Mouse (Mus musculus) MEL (cell line): ENCODE data around the gene Prm3. TPM values are rescaled to one million over a fixed set of nuclear protein-coding genes. Genes with fewer than 3 reads are reported as not detected.

Experiments used
- DNase-seq: peaks from one replicate; pipeline ENCODE4 v3.0.0; 2011; ENCODE audit warnings: low read depth, low spot score
- H3K27ac ChIP-seq: 2 replicates; pipeline ENCODE4 v1.5.1; 2012; ENCODE audit warnings: low read depth, mild to moderate bottlenecking, control low read depth, low read length, moderate library complexity; ENCODE audit not compliant: control insufficient read depth
- H3K27me3 ChIP-seq, 2 experiments: fragments of 150-350 bp in 1 of 2; sonication (generic) in 1 of 2; 2 replicates each; pipeline ENCODE4 v1.6.1; 2012; ENCODE audit warnings: low read length in 2 of 2, mild to moderate bottlenecking in 2 of 2, improper control_type of control experiment in 1 of 2, moderate library complexity in 1 of 2; ENCODE audit not compliant: insufficient read depth in 2 of 2, control insufficient read depth in 1 of 2
- H3K36me3 ChIP-seq, 2 experiments: 2 replicates each; pipeline ENCODE4 v1.6.1; 2012 to 2014; ENCODE audit warnings: low read length in 2 of 2, improper control_type of control experiment in 1 of 2, inconsistent platforms in 1 of 2, mild to moderate bottlenecking in 1 of 2; ENCODE audit not compliant: insufficient read depth in 2 of 2, control insufficient read depth in 1 of 2
- H3K4me1 ChIP-seq, 2 experiments: fragments of 150-350 bp in 1 of 2; sonication (generic) in 1 of 2; 2 replicates each; pipeline ENCODE4 v1.6.1; 2012; ENCODE audit warnings: low read length in 2 of 2, improper control_type of control experiment in 1 of 2, mild to moderate bottlenecking in 1 of 2; ENCODE audit not compliant: insufficient read depth in 2 of 2, control insufficient read depth in 1 of 2
- H3K4me3 ChIP-seq, 2 experiments: fragments of 150-350 bp in 1 of 2; sonication (generic) in 1 of 2; 2 replicates each; pipeline ENCODE4 v1.5.1; 2012; ENCODE audit warnings: low read depth in 2 of 2, low read length in 2 of 2, mild to moderate bottlenecking in 2 of 2, moderate library complexity in 2 of 2, control low read depth in 1 of 2, improper control_type of control experiment in 1 of 2; ENCODE audit not compliant: control insufficient read depth in 1 of 2, insufficient read depth in 1 of 2
- H3K79me2 ChIP-seq: 2 replicates; pipeline ENCODE4 v1.6.1; 2012; ENCODE audit warnings: mild to moderate bottlenecking, low read length, moderate library complexity; ENCODE audit not compliant: control insufficient read depth, poor library complexity, insufficient read depth
- H3K9ac ChIP-seq: 2 replicates; pipeline ENCODE4 v1.6.1; 2012; ENCODE audit warnings: low read depth, mild to moderate bottlenecking, control low read depth, low read length, moderate library complexity; ENCODE audit not compliant: control insufficient read depth, poor library complexity, severe bottlenecking
- H3K9me3 ChIP-seq: fragments of 150-350 bp; sonication (generic); replicated peaks from 2 replicates; pipeline ENCODE4 v1.6.1; 2012; ENCODE audit warnings: mild to moderate bottlenecking, low read length, improper control_type of control experiment, moderate library complexity; ENCODE audit not compliant: insufficient read depth
- BHLHE40 ChIP-seq: IDR thresholded peaks from 2 replicates; pipeline ENCODE4 v1.6.1; 2012; ENCODE audit warnings: low read depth, mild to moderate bottlenecking, inconsistent platforms, low read length, improper control_type of control experiment, borderline replicate concordance
- CHD1 ChIP-seq: IDR thresholded peaks from 2 replicates; pipeline ENCODE4 v1.6.1; 2012; ENCODE audit warnings: low read depth, mild to moderate bottlenecking, inconsistent platforms, low read length, improper control_type of control experiment
- CHD2 ChIP-seq: IDR thresholded peaks from 2 replicates; pipeline ENCODE4 v1.6.1; 2011; ENCODE audit warnings: low read length, improper control_type of control experiment
- E2F4 ChIP-seq: IDR thresholded peaks from 2 replicates; pipeline ENCODE4 v1.6.1; 2011; ENCODE audit warnings: low read depth, low read length, improper control_type of control experiment, borderline replicate concordance
- ELF1 ChIP-seq: IDR thresholded peaks from 2 replicates; pipeline ENCODE4 v1.6.1; 2014; ENCODE audit warnings: low read depth, mild to moderate bottlenecking, inconsistent platforms, low read length, improper control_type of control experiment, moderate library complexity
- EP300 ChIP-seq, 2 experiments: IDR thresholded peaks; 2 replicates each; pipeline ENCODE4 v1.6.1; 2011; ENCODE audit warnings: improper control_type of control experiment in 2 of 2, low read length in 2 of 2, low read depth in 1 of 2, mild to moderate bottlenecking in 1 of 2
- ETS1 ChIP-seq: IDR thresholded peaks from 2 replicates; pipeline ENCODE4 v1.6.1; 2012; ENCODE audit warnings: low read depth, mild to moderate bottlenecking, inconsistent platforms, low read length, improper control_type of control experiment, moderate library complexity
- GABPA ChIP-seq: IDR thresholded peaks from 2 replicates; pipeline ENCODE4 v1.6.1; 2012; ENCODE audit warnings: low read depth, mild to moderate bottlenecking, inconsistent platforms, low read length, improper control_type of control experiment, moderate library complexity
- GATA1 ChIP-seq: IDR thresholded peaks from 2 replicates; pipeline ENCODE4 v1.6.1; 2011; ENCODE audit warnings: low read depth, low read length, improper control_type of control experiment
- JUND ChIP-seq: IDR thresholded peaks from 2 replicates; pipeline ENCODE4 v1.6.1; 2011; ENCODE audit warnings: low read depth, mild to moderate bottlenecking, improper control_type of control experiment, low read length
- KAT2A ChIP-seq: conservative IDR thresholded peaks from 2 replicates; pipeline ENCODE4 v1.6.1; 2012; ENCODE audit warnings: low read depth, low read length, improper control_type of control experiment, inconsistent platforms
- MAZ ChIP-seq: IDR thresholded peaks from 2 replicates; pipeline ENCODE4 v1.6.1; 2012; ENCODE audit warnings: low read depth, mild to moderate bottlenecking, inconsistent platforms, low read length, improper control_type of control experiment
- MEF2A ChIP-seq: IDR thresholded peaks from 2 replicates; pipeline ENCODE4 v1.6.1; 2014; ENCODE audit warnings: low read depth, mild to moderate bottlenecking, inconsistent platforms, low read length, improper control_type of control experiment; ENCODE audit not compliant: poor library complexity, insufficient replicate concordance, severe bottlenecking; ENCODE audit errors: extremely low read depth
- MXI1 ChIP-seq: IDR thresholded peaks from 2 replicates; pipeline ENCODE4 v1.6.1; 2011; ENCODE audit warnings: mild to moderate bottlenecking, low read depth, low read length, improper control_type of control experiment
- MYC ChIP-seq: IDR thresholded peaks from 2 replicates; pipeline ENCODE4 v1.6.1; 2011; ENCODE audit warnings: low read depth, mild to moderate bottlenecking, low read length, improper control_type of control experiment, moderate library complexity
- NELFE ChIP-seq: IDR thresholded peaks from 2 replicates; pipeline ENCODE4 v1.6.1; 2011; ENCODE audit warnings: low read depth, low read length, improper control_type of control experiment
- NRF1 ChIP-seq: IDR thresholded peaks from 2 replicates; pipeline ENCODE4 v1.6.1; 2014; ENCODE audit warnings: low read depth, mild to moderate bottlenecking, inconsistent platforms, low read length, improper control_type of control experiment, moderate library complexity; ENCODE audit not compliant: poor library complexity, insufficient read depth, severe bottlenecking
- POLR2AphosphoS2 ChIP-seq: IDR thresholded peaks from 2 replicates; pipeline ENCODE4 v1.6.1; 2011; ENCODE audit warnings: low read length, improper control_type of control experiment
- POLR2AphosphoS5 ChIP-seq: IDR thresholded peaks from 2 replicates; pipeline ENCODE4 v1.6.1; 2012; ENCODE audit warnings: low read depth, borderline replicate concordance, mild to moderate bottlenecking, inconsistent platforms, low read length, moderate library complexity, mixed read lengths
- RAD21 ChIP-seq: IDR thresholded peaks from 2 replicates; pipeline ENCODE4 v1.6.1; 2011; ENCODE audit warnings: mild to moderate bottlenecking, low read depth, low read length, improper control_type of control experiment
- RCOR1 ChIP-seq: IDR thresholded peaks from 2 replicates; pipeline ENCODE4 v1.6.1; 2012; ENCODE audit warnings: low read depth, mild to moderate bottlenecking, inconsistent platforms, low read length, improper control_type of control experiment
- TAL1 ChIP-seq: IDR thresholded peaks from 2 replicates; pipeline ENCODE4 v1.6.1; 2012; ENCODE audit warnings: mild to moderate bottlenecking, inconsistent platforms, low read length, moderate library complexity, mixed read lengths
- TBP ChIP-seq: IDR thresholded peaks from 2 replicates; pipeline ENCODE4 v1.8.0; 2011; ENCODE audit warnings: low read depth, low read length, improper control_type of control experiment
- USF2 ChIP-seq, 2 experiments: IDR thresholded peaks; 2 replicates each; pipeline ENCODE4 v1.6.1; 2011 to 2012; ENCODE audit warnings: improper control_type of control experiment in 2 of 2, low read length in 2 of 2, borderline replicate concordance in 1 of 2, inconsistent platforms in 1 of 2, low read depth in 1 of 2, mild to moderate bottlenecking in 1 of 2; ENCODE audit not compliant: insufficient read depth in 1 of 2
- ZC3H11A ChIP-seq: IDR thresholded peaks from 2 replicates; pipeline ENCODE4 v1.6.1; 2012; ENCODE audit warnings: low read depth, mild to moderate bottlenecking, inconsistent platforms, low read length, improper control_type of control experiment
- ZKSCAN1 ChIP-seq: IDR thresholded peaks from 2 replicates; pipeline ENCODE4 v1.6.1; 2012; ENCODE audit warnings: low read depth, mild to moderate bottlenecking, inconsistent platforms, low read length, improper control_type of control experiment, moderate library complexity
- ZMIZ1 ChIP-seq: IDR thresholded peaks from 2 replicates; pipeline ENCODE4 v1.6.1; 2012; ENCODE audit warnings: low read depth, mild to moderate bottlenecking, inconsistent platforms, low read length, improper control_type of control experiment, moderate library complexity
- ZNF384 ChIP-seq: IDR thresholded peaks from 2 replicates; pipeline ENCODE4 v1.6.1; 2012; ENCODE audit warnings: low read depth, mild to moderate bottlenecking, inconsistent platforms, low read length, improper control_type of control experiment
- polyA plus RNA-seq, 2 experiments: library from polyadenylated mRNA; stranded (reverse) in 1 of 2; unstranded in 1 of 2; fragments of >175 nt in 1 of 2; fragments of >200 nt in 1 of 2; gene quantifications; 2 replicates each; pipeline versions ENCODE4 v1.2.1 to v1.2.4; 2012; ENCODE audit warnings: low replicate concordance in 2 of 2, low read depth in 1 of 2; ENCODE audit not compliant: insufficient read length in 2 of 2, insufficient read depth in 1 of 2, missing spikeins in 1 of 2
- total RNA-seq: library from RNA; depleted of rRNA; stranded (reverse); fragments of 300-350 nt; gene quantifications from 2 replicates; pipeline ENCODE4 v1.2.3, GENCODE M21; 2012

Gene Prm3
- total and polyA plus RNA-seq, 3 experiments, result not detected

DNA sequence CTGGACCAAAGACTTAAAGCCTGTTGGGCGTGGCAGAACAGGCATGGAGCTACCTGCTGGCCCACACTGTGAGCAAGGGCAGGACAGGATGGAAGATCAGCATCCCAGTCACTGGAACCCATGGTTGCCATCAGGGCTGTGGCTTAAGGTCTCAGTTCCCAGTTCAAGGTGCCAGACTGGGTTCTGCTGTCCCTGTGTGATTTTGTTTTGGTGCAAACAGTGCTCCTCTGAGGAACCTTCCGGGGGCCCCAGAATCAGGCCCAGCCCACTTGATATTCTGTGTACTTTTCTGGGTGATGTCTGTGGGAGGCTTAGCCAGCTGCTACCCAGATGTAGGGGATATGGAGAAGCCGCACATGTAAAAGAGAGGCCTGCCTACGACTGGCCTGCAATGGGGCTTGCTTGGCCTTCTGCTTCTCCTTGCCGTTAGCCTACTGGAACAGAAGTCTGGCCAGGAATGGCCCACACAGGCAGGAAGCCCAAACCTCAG lies 10.0 kb downstream of the Prm3 start:
- peaks cover 0 to 4% of the 10 kb centered on the region in 2 experiments; a peak in 3 of 4 replicates for H3K27me3 ChIP-seq
- no peaks in the 10 kb centered on the region for H3K9me3 ChIP-seq
- H3K4me1 ChIP-seq, result no peaks in the 10 kb centered on the region
- TF ChIP-seq ZC3H11A (no peak), JUND (no peak), MXI1 (no peak), TAL1 (no peak), RCOR1 (no peak), MAZ (no peak), ZKSCAN1 (no peak), GABPA (no peak), E2F4 (no peak), GATA1 (no peak), ELF1 (no peak), ZNF384 (no peak), MEF2A (no peak), MYC (no peak)
- H3K36me3 ChIP-seq, result no peaks in the 10 kb centered on the region
- H3K4me3 ChIP-seq, result no peak overlapping the region
- no peak overlapping the region for H3K27ac ChIP-seq
- H3K79me2 ChIP-seq, result no peaks in the 10 kb centered on the region; the same call in 1 of the 2 replicates
- DNase-seq, result no peak
- H3K9ac ChIP-seq, result no peak overlapping the region

GRCm38 (mm10) chr16:10777579-10778160 lies 13.0 kb downstream of the Prm3 start:
- H3K9ac ChIP-seq, result no peak overlapping the region
- H3K79me2 ChIP-seq, result no peaks in the 10 kb centered on the region
- H3K9me3 ChIP-seq, result no peaks in the 10 kb centered on the region
- no peak overlapping the region for H3K27ac ChIP-seq
- no peak overlapping the region for H3K4me3 ChIP-seq
- H3K4me1 ChIP-seq, result no peaks in the 10 kb centered on the region
- TF ChIP-seq MXI1 (no peak), RAD21 (no peak), GABPA (no peak), ZMIZ1 (no peak), TBP (no peak), BHLHE40 (no peak), ETS1 (no peak), POLR2AphosphoS2 (no peak), POLR2AphosphoS5 (no peak), CHD1 (no peak), USF2 (IDR thresholded peaks at IDR 0.05; ENCODE audit: borderline replicate concordance in 1 of 2, insufficient read depth in 1 of 2, low read depth in 1 of 2, low read length in 2 of 2) (no peak), RCOR1 (no peak), NRF1 (no peak), NELFE (no peak), ZNF384 (no peak), CHD2 (no peak), KAT2A (no peak), MEF2A (no peak), EP300 (IDR thresholded peaks at IDR 0.05; ENCODE audit: low read depth in 1 of 2, low read length in 2 of 2) (no peak)
- DNase-seq, result no peak
- no peaks in the 10 kb centered on the region; a peak in 1 of 4 replicates for H3K27me3 ChIP-seq
- no peaks in the 10 kb centered on the region for H3K36me3 ChIP-seq
